25 mouse cellular contexts compared by ENCODE assay signal in genomic region chr2:5305156-5305555, GRCm38 (mm10).
DNase-seq lines count a peak whose midpoint lies in the region; ATAC-seq and TF ChIP-seq lines count a peak whose summit lies in the region.
"Had no signal": no experiment of that assay in that cellular context is flagged by ENCODE, and none has a peak within 500 bp of the region (broad histone marks: within the 10 kb centered on the region; RNA-seq: fewer than 3 reads in every experiment).

No protein-coding gene starts in this region.

- no peak overlapping the region for H3K4me3 ChIP-seq in heart, postnatal 0 days (ENCODE audit: low read depth, low read length)
- H3K4me3 ChIP-seq in hindbrain, embryonic 11.5 days (ENCODE audit: low read depth, low read length): no peak overlapping the region
- no peak overlapping the region for H3K4me3 ChIP-seq in hindbrain, embryonic 13.5 days
- H3K4me3 ChIP-seq: embryonic facial prominence, embryonic 10.5 days; embryonic facial prominence, embryonic 12.5 days; forebrain, embryonic 13.5 days had no signal

- DNase-seq in frontal cortex, adult 2 months (ENCODE audit: extremely low spot score in 1 of 2, low spot score in 1 of 2): no peak
- peak; percentile 34 for DNase-seq in heart, postnatal 0 days (ENCODE audit: low spot score)
- DNase-seq in heart, adult 9 months (ENCODE audit: low spot score in 2 of 2): no peak
- peak; percentile 38 to 40 for DNase-seq in heart, postnatal 14 days
- no peak for DNase-seq in heart, adult 8-10 months (ENCODE audit: low spot score)
- DNase-seq in hindbrain, embryonic 11.5 days (ENCODE audit: low spot score): no peak
- DNase-seq: adrenal gland, adult 8-10 months; adrenal gland, postnatal 14 days; adrenal gland, postnatal 36 days; B cell, adult 2 months; cerebellum, adult 11-12 months; cerebellum, adult 2 months; cerebellum, adult 9-10 months; cerebellum, postnatal 10 days; cerebellum, postnatal 25 days had no signal

- H3K36me3 ChIP-seq in heart, postnatal 0 days (replicated peaks; ENCODE audit: control insufficient read depth, insufficient read depth, low read length): no peaks in the 10 kb centered on the region
- H3K36me3 ChIP-seq in hindbrain, embryonic 11.5 days (ENCODE audit: control insufficient read depth, insufficient read depth, low read length): no peaks in the 10 kb centered on the region
- H3K36me3 ChIP-seq in hindbrain, embryonic 13.5 days: no peaks in the 10 kb centered on the region
- H3K36me3 ChIP-seq: embryonic facial prominence, embryonic 10.5 days; embryonic facial prominence, embryonic 12.5 days; G1E had no signal

- H3K4me1 ChIP-seq in heart, postnatal 0 days (ENCODE audit: control insufficient read depth, insufficient read depth): no peaks in the 10 kb centered on the region
- H3K4me1 ChIP-seq in hindbrain, embryonic 11.5 days (replicated peaks; ENCODE audit: control insufficient read depth, insufficient read depth, low read length): no peaks in the 10 kb centered on the region
- no peaks in the 10 kb centered on the region for H3K4me1 ChIP-seq in hindbrain, embryonic 13.5 days (replicated peaks)
- H3K4me1 ChIP-seq: embryonic facial prominence, embryonic 10.5 days; embryonic facial prominence, embryonic 12.5 days; forebrain, embryonic 13.5 days had no signal

- H3K4me2 ChIP-seq in heart, postnatal 0 days (ENCODE audit: low read depth, low read length): no peak overlapping the region
- no peak overlapping the region for H3K4me2 ChIP-seq in hindbrain, embryonic 11.5 days (replicated peaks; ENCODE audit: low read depth, low read length)
- H3K4me2 ChIP-seq in hindbrain, embryonic 13.5 days: no peak overlapping the region
- H3K4me2 ChIP-seq: embryonic facial prominence, embryonic 12.5 days; forebrain, embryonic 13.5 days had no signal

- H3K9me3 ChIP-seq in heart, postnatal 0 days (replicated peaks; ENCODE audit: control insufficient read depth, low read length): no peaks in the 10 kb centered on the region
- H3K9me3 ChIP-seq in hindbrain, embryonic 11.5 days (ENCODE audit: control insufficient read depth, low read length): no peaks in the 10 kb centered on the region
- H3K9me3 ChIP-seq in hindbrain, embryonic 13.5 days: no peaks in the 10 kb centered on the region
- H3K9me3 ChIP-seq: embryonic facial prominence, embryonic 10.5 days; embryonic facial prominence, embryonic 12.5 days; forebrain, embryonic 13.5 days; G1E had no signal

- H3K9ac ChIP-seq in heart, postnatal 0 days (replicated peaks; ENCODE audit: low read depth, low read length): no peak overlapping the region
- H3K9ac ChIP-seq in hindbrain, embryonic 11.5 days (ENCODE audit: low read depth, low read length): no peak overlapping the region
- no peak overlapping the region for H3K9ac ChIP-seq in hindbrain, embryonic 13.5 days
- H3K9ac ChIP-seq: embryonic facial prominence, embryonic 12.5 days; forebrain, embryonic 13.5 days had no signal

- TF ChIP-seq EP300 in heart, postnatal 0 days (IDR thresholded peaks at IDR 0.05; ENCODE audit: low read depth): no peak

- no peaks in the 10 kb centered on the region for H3K27me3 ChIP-seq in heart, postnatal 0 days (ENCODE audit: control insufficient read depth, insufficient read depth, low read length)
- no peaks in the 10 kb centered on the region for H3K27me3 ChIP-seq in hindbrain, embryonic 11.5 days (ENCODE audit: control insufficient read depth, insufficient read depth, low read length)
- no peaks in the 10 kb centered on the region for H3K27me3 ChIP-seq in hindbrain, embryonic 13.5 days
- H3K27me3 ChIP-seq: CH12.LX; embryonic facial prominence, embryonic 12.5 days; forebrain, embryonic 13.5 days; Patski had no signal

- intact Hi-C loops in heart, postnatal 14 days (cut with DNase I): no loop called here

- WGBS in heart, postnatal 0 days: 57% methylated on average over 3 of the region's 3 CpGs
- 81% methylated on average over 3 of the region's 3 CpGs for WGBS in hindbrain, embryonic 11.5 days
- 82% methylated on average over 3 of the region's 3 CpGs for WGBS in hindbrain, embryonic 13.5 days

- peak; percentile 38; the same call in 1 of the 2 replicates for ATAC-seq in frontal cortex, adult (ENCODE audit: low TSS enrichment)
- ATAC-seq in heart, postnatal 0 days (ENCODE audit: insufficient read depth, low read depth): peak; percentile 41
- ATAC-seq in hindbrain, embryonic 11.5 days (ENCODE audit: low FRiP score): no peak
- ATAC-seq in hindbrain, embryonic 13.5 days (ENCODE audit: low FRiP score): no peak
- ATAC-seq: activated CD4-positive, CD25-positive, alpha-beta regulatory T cell, adult 4 months; CD4-positive, CD25-positive, alpha-beta regulatory T cell, adult 4 months; forebrain, embryonic 13.5 days; Patski had no signal

- TF ChIP-seq CTCF in heart, postnatal 0 days (IDR thresholded peaks at IDR 0.05; ENCODE audit: low read depth): no peak

- no peak overlapping the region for H3K27ac ChIP-seq in heart, postnatal 0 days (ENCODE audit: low read depth)
- H3K27ac ChIP-seq in hindbrain, embryonic 11.5 days (ENCODE audit: low read depth, low read length): 0 out of 2 replicates have a peak overlapping the region, but pooled peaks have one; percentile 6
- no peak overlapping the region for H3K27ac ChIP-seq in hindbrain, embryonic 13.5 days
- H3K27ac ChIP-seq: embryonic facial prominence, embryonic 10.5 days; embryonic facial prominence, embryonic 12.5 days; forebrain, embryonic 13.5 days had no signal

Comparison
In these comparisons a context has a peak if more than half of its experiments do, and no peak if none do; other contexts are left out.
1. DNase-seq: peak in heart, postnatal 0 days (single experiment) and heart, postnatal 14 days (2 of 2); none in frontal cortex, adult 2 months (0 of 2), heart, adult 9 months (0 of 2), heart, adult 8-10 months (single experiment) and hindbrain, embryonic 11.5 days (single experiment).
2. ATAC-seq: peak in frontal cortex, adult (single experiment) and heart, postnatal 0 days (single experiment); none in hindbrain, embryonic 11.5 days (single experiment) and hindbrain, embryonic 13.5 days (single experiment).